Comparison of ENCODE assay signal across 8 mouse cellular contexts in genomic region chr7:66840008-66840719, GRCm38 (mm10). TPM values are rescaled to one million over a fixed set of nuclear protein-coding genes. Genes with fewer than 3 reads are reported as not detected.
DNase-seq lines count a peak whose midpoint lies in the region; ATAC-seq and TF ChIP-seq lines count a peak whose summit lies in the region.

No protein-coding gene starts in this region.

- peaks cover 9% of the 10 kb centered on the region for H3K4me1 ChIP-seq in heart, embryonic 11.5 days (ENCODE audit: control insufficient read depth, insufficient read depth, low read length)
- peaks cover 16% of the 10 kb centered on the region for H3K4me1 ChIP-seq in kidney, embryonic 15.5 days
- H3K4me1 ChIP-seq in liver, postnatal 0 days (ENCODE audit: insufficient read depth), result peaks cover 10% of the 10 kb centered on the region
- peaks cover 13% of the 10 kb centered on the region for H3K4me1 ChIP-seq in neural tube, embryonic 12.5 days

- peak overlapping the region; percentile 93 for H3K27ac ChIP-seq in layer of hippocampus, adult 2 months
- no peak overlapping the region for H3K27ac ChIP-seq in heart, embryonic 11.5 days (ENCODE audit: low read depth, low read length)
- peak overlapping the region; percentile 66 for H3K27ac ChIP-seq in kidney, embryonic 15.5 days
- H3K27ac ChIP-seq in liver, postnatal 0 days (ENCODE audit: low read depth), result no peak overlapping the region
- H3K27ac ChIP-seq in neural tube, embryonic 12.5 days, result peak overlapping the region; percentile 32; the same call in 1 of the 2 replicates

- peaks cover 17% of the 10 kb centered on the region; the same call in 1 of the 2 replicates for H3K27me3 ChIP-seq in heart, embryonic 11.5 days (ENCODE audit: control insufficient read depth, insufficient read depth, low read length)
- peaks cover 12% of the 10 kb centered on the region for H3K27me3 ChIP-seq in kidney, embryonic 15.5 days
- peaks cover 37% of the 10 kb centered on the region for H3K27me3 ChIP-seq in liver, postnatal 0 days (ENCODE audit: insufficient read depth, low read length)
- H3K27me3 ChIP-seq in neural tube, embryonic 12.5 days (replicated peaks), result peaks cover 21% of the 10 kb centered on the region

- WGBS in heart, embryonic 11.5 days (ENCODE audit: insufficient replicate concordance), result under 1% methylated on average over 69 of the region's 76 CpGs
- under 1% methylated on average over 72 of the region's 76 CpGs for WGBS in kidney, embryonic 15.5 days
- under 1% methylated on average over 74 of the region's 76 CpGs for WGBS in liver, postnatal 0 days (ENCODE audit: insufficient replicate concordance)
- under 1% methylated on average over 76 of the region's 76 CpGs for WGBS in neural tube, embryonic 12.5 days

- no peak for TF ChIP-seq EP300 in liver, postnatal 0 days (IDR thresholded peaks at IDR 0.05; ENCODE audit: low read depth)

- peak; percentile 56; the same call in 1 of the 2 replicates for ATAC-seq in heart, embryonic 11.5 days (replicated peaks; ENCODE audit: insufficient number of reproducible peaks, low FRiP score, low TSS enrichment)
- peak; percentile 10 for ATAC-seq in kidney, embryonic 15.5 days (replicated peaks; ENCODE audit: low FRiP score)
- peak; percentile 15; the same call in 1 of the 2 replicates for ATAC-seq in liver, postnatal 0 days
- peak; percentile 72 for ATAC-seq in neural tube, embryonic 12.5 days (ENCODE audit: low FRiP score, low read depth)

- H3K4me2 ChIP-seq in heart, embryonic 11.5 days, result peak overlapping the region; percentile 100
- H3K4me2 ChIP-seq in kidney, embryonic 15.5 days, result peak overlapping the region; percentile 99
- H3K4me2 ChIP-seq in liver, postnatal 0 days (ENCODE audit: low read depth, low read length), result peak overlapping the region; percentile 94
- H3K4me2 ChIP-seq in neural tube, embryonic 12.5 days (replicated peaks), result peak overlapping the region; percentile 100

- DNase-seq in layer of hippocampus, adult 2 months (ENCODE audit: low spot score in 2 of 2), result peak in 1 of 2 experiments; percentile 51
- DNase-seq in layer of hippocampus, adult 18-20 months (ENCODE audit: low spot score in 2 of 2), result no peak
- DNase-seq in cerebellum, postnatal 14 days, result peak; percentile 44 to 48
- peak; percentile 40 for DNase-seq in liver, postnatal 0 days
- DNase-seq in thymus, postnatal 10 days (ENCODE audit: low spot score in 2 of 2), result peak; percentile 74 to 78

- H3K36me3 ChIP-seq in heart, embryonic 11.5 days (ENCODE audit: control insufficient read depth, insufficient read depth, low read length), result no peaks in the 10 kb centered on the region
- H3K36me3 ChIP-seq in kidney, embryonic 15.5 days, result no peaks in the 10 kb centered on the region
- H3K36me3 ChIP-seq in liver, postnatal 0 days (replicated peaks; ENCODE audit: insufficient read depth, low read length), result no peaks in the 10 kb centered on the region
- H3K36me3 ChIP-seq in neural tube, embryonic 12.5 days, result no peaks in the 10 kb centered on the region

- TF ChIP-seq CTCF in layer of hippocampus, adult 2 months (conservative IDR thresholded peaks at IDR 0.05), result peak; percentile 72
- peak; percentile 34; the same call in 1 of the 2 replicates for TF ChIP-seq CTCF in liver, postnatal 0 days (IDR thresholded peaks at IDR 0.05; ENCODE audit: low read depth)

- no peaks in the 10 kb centered on the region for H3K9me3 ChIP-seq in heart, embryonic 11.5 days (replicated peaks; ENCODE audit: control insufficient read depth, low read length)
- no peaks in the 10 kb centered on the region for H3K9me3 ChIP-seq in kidney, embryonic 15.5 days (replicated peaks)
- no peaks in the 10 kb centered on the region for H3K9me3 ChIP-seq in liver, postnatal 0 days (ENCODE audit: low read length)
- no peaks in the 10 kb centered on the region for H3K9me3 ChIP-seq in neural tube, embryonic 12.5 days

- peak overlapping the region; percentile 87 for H3K4me3 ChIP-seq in layer of hippocampus, adult 2 months
- H3K4me3 ChIP-seq in heart, embryonic 11.5 days (ENCODE audit: low read depth, low read length), result peak overlapping the region; percentile 66
- peak overlapping the region; percentile 60 for H3K4me3 ChIP-seq in kidney, embryonic 15.5 days (replicated peaks)
- H3K4me3 ChIP-seq in liver, postnatal 0 days (ENCODE audit: low read depth, low read length), result peak overlapping the region; percentile 55
- H3K4me3 ChIP-seq in neural tube, embryonic 12.5 days, result peak overlapping the region; percentile 65

- H3K9ac ChIP-seq in heart, embryonic 11.5 days (ENCODE audit: low read depth, low read length), result peak overlapping the region; percentile 64
- H3K9ac ChIP-seq in kidney, embryonic 15.5 days, result peak overlapping the region; percentile 54
- peak overlapping the region; percentile 11; the same call in 1 of the 2 replicates for H3K9ac ChIP-seq in liver, postnatal 0 days (replicated peaks)
- H3K9ac ChIP-seq in neural tube, embryonic 12.5 days, result peak overlapping the region; percentile 67

RNA-seq across cellular contexts. Expression of gene Adamts17, which starts 0.6 kb away (rescaled TPM):
- 10 to 100 TPM; 27.3 to 32.7 TPM for total RNA-seq in layer of hippocampus, adult 2 months (2021)
- 10 to 100 TPM; 20.2 to 23.8 TPM for total RNA-seq in layer of hippocampus, adult 18-20 months (2021)
- 2.8 and 4.4 TPM in 2 replicates for polyA plus RNA-seq in heart, embryonic 11.5 days (2014; fragmentation: Nextera tagmentation; extraction: Ambion mirVana)
- 4.6 TPM in 2 replicates for polyA plus RNA-seq in kidney, embryonic 15.5 days (2015; fragmentation: Nextera tagmentation; extraction: Ambion mirVana)
- 0.02 and 0.05 TPM in 2 replicates for polyA plus RNA-seq in liver, postnatal 0 days (2015; fragmentation: Nextera tagmentation; extraction: Ambion mirVana)
- polyA plus RNA-seq in neural tube, embryonic 12.5 days (2016; fragmentation: Nextera tagmentation; extraction: Ambion mirVana), result 4.7 and 4.8 TPM in 2 replicates

Comparison
In these comparisons a context has a peak if more than half of its experiments do, and no peak if none do; other contexts are left out.
1. DNase-seq: peak in cerebellum, postnatal 14 days (2 of 2), liver, postnatal 0 days (single experiment) and thymus, postnatal 10 days (2 of 2); none in layer of hippocampus, adult 18-20 months (0 of 2).
2. H3K27ac ChIP-seq: peak in layer of hippocampus, adult 2 months (single experiment), kidney, embryonic 15.5 days (single experiment) and neural tube, embryonic 12.5 days (single experiment); none in heart, embryonic 11.5 days (single experiment) and liver, postnatal 0 days (single experiment).
3. ATAC-seq: peak in every context shown above with its lines; median percentile 72 in neural tube, embryonic 12.5 days; 56 in heart, embryonic 11.5 days; 15 in liver, postnatal 0 days; 10 in kidney, embryonic 15.5 days.
4. H3K9ac ChIP-seq: peak in every context shown above with its lines; median percentile 67 in neural tube, embryonic 12.5 days; 64 in heart, embryonic 11.5 days; 54 in kidney, embryonic 15.5 days; 11 in liver, postnatal 0 days.
5. Peak in every context shown above with its lines, with median percentiles within 50 percentile points of each other: H3K4me3 ChIP-seq and H3K4me2 ChIP-seq.